Mouse (Mus musculus) stomach, embryonic 15.5 days (tissue): Measurements from ENCODE around the gene Prr29. TPM values are rescaled to one million over a fixed set of nuclear protein-coding genes. Genes with fewer than 3 reads are reported as not detected.

Experiments used
- ATAC-seq: fragments of 200-750 bp; cut with Nextera tagmentation; 2 replicates; pipeline ENCODE4 v1.8.0; 2017; ENCODE audit warnings: low read depth, moderate number of reproducible peaks, moderate TSS enrichment; ENCODE audit not compliant: insufficient read depth, low FRiP score
- H3K27ac ChIP-seq: fragments of 300-500 bp; sonication (generic); 2 replicates; pipeline ENCODE4 v1.5.1; 2015; ENCODE audit warnings: mild to moderate bottlenecking, inconsistent platforms
- H3K27me3 ChIP-seq: fragments of 300-500 bp; sonication (generic); replicated peaks from 2 replicates; pipeline ENCODE4 v1.6.1; 2015; ENCODE audit warnings: inconsistent platforms
- H3K36me3 ChIP-seq: fragments of 300-500 bp; sonication (generic); 2 replicates; pipeline ENCODE4 v1.6.1; 2015; ENCODE audit warnings: inconsistent platforms
- H3K4me1 ChIP-seq: fragments of 300-500 bp; sonication (generic); 2 replicates; pipeline ENCODE4 v1.6.1; 2015; ENCODE audit warnings: inconsistent platforms
- H3K4me2 ChIP-seq: fragments of 300-500 bp; sonication (generic); 2 replicates; pipeline ENCODE4 v1.6.1; 2015; ENCODE audit warnings: mild to moderate bottlenecking, inconsistent platforms
- H3K4me3 ChIP-seq: fragments of 300-500 bp; sonication (generic); replicated peaks from 2 replicates; pipeline ENCODE4 v1.5.1; 2015; ENCODE audit warnings: inconsistent platforms
- H3K9ac ChIP-seq: fragments of 300-500 bp; sonication (generic); 2 replicates; pipeline ENCODE4 v1.6.1; 2015; ENCODE audit warnings: inconsistent platforms
- H3K9me3 ChIP-seq: fragments of 300-500 bp; sonication (generic); 2 replicates; pipeline ENCODE4 v1.6.1; 2016; ENCODE audit warnings: inconsistent platforms
- WGBS: fragments of 180-500 bp; shearing (Covaris S2); methylation state at CpG from one replicate; pipeline ENCODE4 v1.1.7; 2015; 5-methylcytosine and 5-hydroxymethylcytosine counted together
- polyA plus RNA-seq: library from polyadenylated mRNA; unstranded; fragments of >200 nt; fragmentation: Nextera tagmentation; extraction: Ambion mirVana; gene quantifications from 2 replicates; pipeline ENCODE4 v1.2.1, GENCODE M21; 2015

Gene Prr29
- 0.31 and 0.66 TPM in 2 replicates for polyA plus RNA-seq

DNA sequence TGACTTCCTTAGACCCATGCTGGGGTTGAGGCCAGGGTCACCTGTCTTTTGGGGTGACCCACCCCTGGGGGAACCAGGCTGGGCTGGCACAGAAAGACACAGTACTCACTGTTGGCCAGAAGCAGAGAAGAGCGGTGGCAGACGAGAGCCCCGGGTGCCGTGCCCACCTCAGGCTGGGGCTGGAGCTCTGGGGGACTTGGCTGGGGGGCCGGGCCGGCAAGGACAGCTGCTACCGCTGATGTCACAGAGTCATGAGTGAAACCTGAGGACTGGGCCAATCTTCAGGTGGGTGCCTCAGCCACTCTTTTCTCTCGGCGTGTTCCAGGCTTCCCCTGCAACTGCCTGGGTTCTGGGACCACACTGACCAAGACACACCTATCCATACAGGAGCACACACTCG is at the start of gene Prr29:
Gene Prr29 (plus strand): TSS at position 107 of the 400 bp plus-strand sequence.
- ATAC-seq: no peak
- Histone ChIP-seq H3K27ac (no peak within 1 kb of the TSS), H3K36me3 (no peaks in the 10 kb centered on the region), H3K27me3 (no peaks in the 10 kb centered on the region), H3K4me1 (peaks cover 13% of the 10 kb centered on the region), H3K9ac (no peak within 1 kb of the TSS), H3K9me3 (no peaks in the 10 kb centered on the region), H3K4me2 (peak within 1 kb of the TSS; percentile 13; the same call in 1 of the 2 replicates), H3K4me3 (no peak within 1 kb of the TSS)
- 51% methylated on average over 10 of the region's 10 CpGs for WGBS

DNA sequence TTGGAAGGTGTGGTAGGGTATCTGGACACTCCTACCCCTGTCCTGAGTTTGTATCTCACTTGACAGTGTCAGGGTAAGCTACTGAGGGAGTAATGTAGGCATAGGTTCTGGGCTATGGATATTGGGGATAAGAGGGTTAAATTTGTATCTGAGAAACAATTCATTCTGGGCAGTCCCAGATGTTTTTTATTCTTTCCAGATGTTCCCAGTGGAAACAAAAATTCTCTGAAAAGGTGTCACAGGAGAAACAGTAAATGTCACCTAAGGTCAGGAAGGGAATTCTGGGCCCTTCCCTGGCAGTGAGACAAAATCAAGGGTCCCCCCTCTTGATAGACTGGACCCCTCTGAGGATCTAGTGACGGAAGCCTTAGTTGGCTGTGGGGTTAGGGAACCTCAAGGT is 48.9 kb upstream of the Prr29 start:
- H3K4me2 ChIP-seq: no peak overlapping the region
- H3K4me1 ChIP-seq: 0 out of 2 replicates have a peak, but pooled peaks cover 16% of the 10 kb centered on the region
- no peak overlapping the region for H3K9ac ChIP-seq
- H3K27ac ChIP-seq: no peak overlapping the region
- no peaks in the 10 kb centered on the region for H3K9me3 ChIP-seq
- H3K27me3 ChIP-seq: no peaks in the 10 kb centered on the region
- no peak for ATAC-seq
- WGBS: 56% methylated on average over 1 of the region's 1 CpGs
- H3K36me3 ChIP-seq: no peaks in the 10 kb centered on the region
- no peak overlapping the region for H3K4me3 ChIP-seq

DNA sequence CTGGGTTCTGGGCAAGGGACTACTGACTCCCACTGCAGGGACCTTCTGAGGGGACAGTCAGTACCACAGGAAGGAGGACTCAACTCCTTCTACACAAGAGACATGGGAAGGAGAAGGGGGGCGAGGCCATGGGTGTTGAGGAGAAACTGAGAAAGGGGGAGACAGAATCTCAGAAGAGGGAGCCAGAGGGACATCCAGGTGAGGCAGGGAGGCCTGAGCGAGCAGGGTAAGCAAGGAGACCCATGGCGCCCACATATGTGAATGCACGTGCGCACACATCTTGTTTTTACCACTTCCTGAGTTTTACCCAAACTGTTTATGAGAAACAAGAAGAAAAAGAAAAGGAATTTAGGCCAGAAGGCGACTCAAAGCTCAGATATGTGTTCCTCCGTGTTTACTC is 47.5 kb upstream of the Prr29 start:
- H3K36me3 ChIP-seq: no peaks in the 10 kb centered on the region
- no peak overlapping the region for H3K27ac ChIP-seq
- 71% methylated on average over 7 of the region's 7 CpGs for WGBS
- ATAC-seq: no peak
- H3K4me2 ChIP-seq: no peak overlapping the region
- H3K9ac ChIP-seq: no peak overlapping the region
- H3K9me3 ChIP-seq: no peaks in the 10 kb centered on the region
- H3K27me3 ChIP-seq: no peaks in the 10 kb centered on the region
- H3K4me3 ChIP-seq: no peak overlapping the region
- H3K4me1 ChIP-seq: 0 out of 2 replicates have a peak, but pooled peaks cover 16% of the 10 kb centered on the region

DNA sequence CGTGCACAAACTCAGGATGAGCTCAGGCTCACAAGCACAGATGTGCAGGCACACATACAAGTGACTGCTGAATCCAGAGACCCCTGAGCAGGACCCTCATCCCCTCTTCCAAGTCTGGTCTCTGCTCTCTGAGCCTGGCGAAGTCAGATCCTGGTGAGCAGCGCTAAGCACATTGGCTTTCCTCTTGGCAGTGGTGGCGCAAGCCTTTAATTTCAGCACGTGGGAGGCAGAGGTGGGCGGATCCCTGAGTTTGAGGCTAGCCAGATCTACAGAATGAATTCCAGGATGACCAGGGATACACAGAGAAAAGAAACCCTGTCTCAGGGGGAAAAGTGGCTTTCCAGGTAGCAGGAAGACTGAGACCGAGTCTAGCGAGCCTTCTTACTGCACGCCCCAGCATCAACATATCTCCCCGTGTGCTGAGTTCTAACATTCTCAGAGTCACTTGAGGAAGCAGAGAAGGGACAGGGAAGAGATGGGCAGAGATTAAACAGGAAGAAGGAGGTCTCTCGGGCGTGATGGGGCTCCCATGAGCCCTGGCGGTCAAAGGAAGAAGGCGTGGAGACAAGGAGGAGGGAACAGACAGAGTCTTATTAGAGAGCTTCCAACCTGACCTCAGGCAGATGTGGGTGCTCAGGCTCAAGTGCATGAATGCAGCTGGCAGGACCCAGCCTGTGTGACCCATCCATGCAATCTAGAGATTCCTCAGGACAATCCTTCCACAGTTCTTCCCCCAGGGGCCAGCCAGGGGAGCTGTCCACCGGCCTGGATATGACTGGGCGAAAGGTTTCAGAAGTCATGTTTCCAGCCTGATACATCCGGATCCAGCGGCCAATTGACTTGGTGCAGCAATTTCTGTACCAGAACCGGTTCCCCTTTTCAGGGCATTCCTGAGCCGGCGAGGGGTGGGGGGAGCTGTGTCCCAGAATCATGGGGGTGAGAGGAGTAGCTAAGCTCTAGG is 46.6 kb upstream of the Prr29 start:
- no peak overlapping the region for H3K4me2 ChIP-seq
- no peak overlapping the region for H3K4me3 ChIP-seq

DNA sequence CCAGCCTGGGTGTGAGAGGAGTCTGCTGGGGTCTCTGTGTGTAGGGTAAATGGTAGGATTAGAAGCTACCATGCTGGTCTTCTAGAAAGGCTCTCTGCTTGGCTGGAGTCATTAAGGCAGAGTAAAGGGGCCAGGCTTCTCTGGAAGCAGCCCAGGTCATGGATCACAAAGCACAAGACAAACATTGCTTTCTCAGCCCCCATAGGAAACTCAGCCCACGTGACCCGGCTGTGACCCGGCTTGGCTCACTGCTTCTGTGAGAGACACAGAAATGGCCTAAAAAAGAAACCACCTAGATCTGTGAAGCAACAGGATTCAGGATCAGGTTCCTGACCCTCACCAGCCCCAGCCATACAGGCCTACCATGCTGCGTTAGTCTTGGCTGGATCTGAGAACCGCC is 40.4 kb upstream of the Prr29 start:
- no peak for ATAC-seq
- H3K9ac ChIP-seq: no peak overlapping the region
- 70% methylated on average over 5 of the region's 5 CpGs for WGBS
- H3K4me1 ChIP-seq: peaks cover 2% of the 10 kb centered on the region; the same call in 1 of the 2 replicates
- H3K9me3 ChIP-seq: no peaks in the 10 kb centered on the region
- H3K4me2 ChIP-seq: no peak overlapping the region
- no peaks in the 10 kb centered on the region for H3K36me3 ChIP-seq
- H3K27ac ChIP-seq: no peak overlapping the region
- H3K27me3 ChIP-seq: no peaks in the 10 kb centered on the region
- H3K4me3 ChIP-seq: no peak overlapping the region

More for the DNA sequence above, 46.6 kb upstream of the Prr29 start:
- 61% methylated on average over 21 of the region's 21 CpGs for WGBS
- Histone ChIP-seq H3K9ac (no peak overlapping the region), H3K27ac (no peak overlapping the region), H3K4me1 (0 out of 2 replicates have a peak, but pooled peaks cover 10% of the 10 kb centered on the region), H3K36me3 (no peaks in the 10 kb centered on the region), H3K9me3 (no peaks in the 10 kb centered on the region), H3K27me3 (no peaks in the 10 kb centered on the region)
- ATAC-seq: no peak

DNA sequence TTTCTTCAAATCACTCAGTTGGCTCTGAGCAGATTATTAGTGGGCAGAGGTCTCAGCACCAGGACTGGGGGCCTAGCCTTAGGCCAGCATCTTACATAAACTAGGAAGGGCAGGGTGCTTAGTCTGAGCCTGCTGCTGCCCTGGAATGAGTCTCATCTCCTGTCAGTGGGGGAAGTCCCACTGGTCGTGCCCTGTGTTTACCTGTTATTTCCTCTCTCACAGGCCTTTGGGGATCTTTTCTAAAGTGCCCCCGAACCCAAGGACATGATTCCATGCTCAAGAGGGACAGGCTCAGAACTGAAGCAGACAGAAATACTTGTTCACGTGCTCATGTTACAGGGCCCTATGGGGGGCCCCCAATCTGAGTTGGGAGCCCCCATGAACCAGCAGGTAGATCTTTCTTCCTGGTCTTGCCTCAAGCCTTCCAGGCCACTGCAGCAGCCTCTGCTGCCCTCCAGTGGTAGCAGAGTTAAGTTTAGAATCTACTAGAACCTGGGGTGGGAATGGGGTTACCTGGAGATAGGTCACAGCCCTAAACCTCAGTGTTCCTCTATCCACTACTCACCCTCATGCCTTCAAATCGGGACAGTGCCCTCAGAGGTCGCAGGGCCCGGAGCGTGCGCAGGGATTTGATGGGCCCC is 39.6 kb upstream of the Prr29 start:
- H3K27ac ChIP-seq: no peak overlapping the region
- H3K4me1 ChIP-seq: peaks cover 2% of the 10 kb centered on the region; the same call in 1 of the 2 replicates
- H3K27me3 ChIP-seq: no peaks in the 10 kb centered on the region
- no peak overlapping the region for H3K4me3 ChIP-seq
- WGBS: 65% methylated on average over 8 of the region's 8 CpGs
- no peak for ATAC-seq
- no peaks in the 10 kb centered on the region for H3K36me3 ChIP-seq
- no peak overlapping the region for H3K9ac ChIP-seq
- H3K4me2 ChIP-seq: no peak overlapping the region
- no peaks in the 10 kb centered on the region for H3K9me3 ChIP-seq

DNA sequence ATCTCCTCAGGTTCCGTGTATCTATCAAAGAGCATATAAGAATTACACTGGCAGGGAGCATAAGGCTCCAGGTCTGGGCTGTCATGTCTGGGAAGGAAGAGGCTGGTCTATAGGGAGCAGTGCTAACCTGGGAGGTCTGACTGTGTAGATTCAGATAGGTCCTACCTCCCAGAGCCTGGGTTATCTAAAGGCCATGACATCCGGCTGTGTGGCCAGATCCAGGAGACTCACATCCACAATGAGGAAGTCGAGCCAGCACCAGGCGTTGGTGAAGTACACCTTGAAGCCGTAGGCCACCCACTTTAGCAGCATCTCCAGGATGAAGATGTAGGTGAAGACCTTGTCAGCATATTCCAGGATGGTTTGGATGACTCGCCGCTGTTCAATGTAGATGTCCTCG is 38.8 kb upstream of the Prr29 start:
- H3K4me3 ChIP-seq: no peak overlapping the region
- no peaks in the 10 kb centered on the region for H3K27me3 ChIP-seq
- no peak for ATAC-seq
- H3K9me3 ChIP-seq: no peaks in the 10 kb centered on the region
- H3K27ac ChIP-seq: no peak overlapping the region
- H3K4me1 ChIP-seq: peaks cover 2% of the 10 kb centered on the region; the same call in 1 of the 2 replicates
- no peak overlapping the region for H3K9ac ChIP-seq
- H3K4me2 ChIP-seq: no peak overlapping the region
- 76% methylated on average over 8 of the region's 8 CpGs for WGBS
- H3K36me3 ChIP-seq: no peaks in the 10 kb centered on the region

DNA sequence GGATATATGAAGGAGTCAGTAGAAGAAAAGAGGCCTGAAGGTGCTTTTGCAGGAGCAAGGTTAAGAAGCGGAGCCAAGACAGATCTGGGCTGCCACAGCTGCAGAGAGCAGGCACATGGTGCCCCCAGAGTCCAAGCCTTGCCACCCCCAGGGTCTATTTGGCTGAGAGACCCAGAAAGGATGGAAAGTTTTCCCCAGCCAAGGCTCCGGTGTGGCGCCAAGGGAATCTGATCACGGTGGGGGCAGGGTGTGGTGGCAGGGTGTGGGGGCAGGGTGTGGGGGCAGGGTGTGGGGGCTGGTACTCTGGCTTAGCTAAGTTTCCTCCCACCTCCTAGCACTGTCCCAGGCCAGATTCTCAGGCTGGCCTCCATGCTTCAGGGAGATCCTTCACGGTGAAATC is 36.8 kb upstream of the Prr29 start:
- 46% methylated on average over 5 of the region's 5 CpGs for WGBS
- no peak for ATAC-seq
- Histone ChIP-seq H3K9me3 (no peaks in the 10 kb centered on the region), H3K9ac (no peak overlapping the region), H3K27ac (no peak overlapping the region), H3K4me2 (no peak overlapping the region), H3K4me3 (no peak overlapping the region), H3K4me1 (peaks cover 2% of the 10 kb centered on the region; the same call in 1 of the 2 replicates), H3K36me3 (no peaks in the 10 kb centered on the region), H3K27me3 (no peaks in the 10 kb centered on the region)

DNA sequence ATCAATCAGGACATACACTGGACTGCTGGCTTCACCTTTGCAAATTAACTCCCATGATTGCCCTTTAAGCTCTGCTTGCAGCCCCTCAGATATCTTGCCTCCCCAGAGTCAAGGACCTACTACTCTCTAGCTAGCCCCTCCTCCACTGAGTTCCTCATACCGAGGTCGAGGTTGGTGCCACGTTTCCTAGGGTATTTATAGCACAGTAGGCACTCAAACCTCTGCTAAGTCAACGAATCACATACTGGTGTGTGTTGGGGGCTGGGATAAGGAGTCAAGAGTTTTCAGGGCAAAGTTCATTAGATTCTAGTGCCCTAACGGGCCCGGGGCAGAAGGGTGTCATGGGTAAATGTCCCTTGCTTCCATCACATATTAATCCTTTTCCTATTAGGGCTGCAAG is 36.1 kb upstream of the Prr29 start:
- Histone ChIP-seq H3K9me3 (no peaks in the 10 kb centered on the region), H3K27me3 (no peaks in the 10 kb centered on the region), H3K4me2 (no peak overlapping the region), H3K36me3 (no peaks in the 10 kb centered on the region), H3K27ac (no peak overlapping the region), H3K4me3 (no peak overlapping the region), H3K4me1 (peaks cover 2% of the 10 kb centered on the region; the same call in 1 of the 2 replicates), H3K9ac (no peak overlapping the region)
- 41% methylated on average over 6 of the region's 6 CpGs for WGBS
- no peak for ATAC-seq

DNA sequence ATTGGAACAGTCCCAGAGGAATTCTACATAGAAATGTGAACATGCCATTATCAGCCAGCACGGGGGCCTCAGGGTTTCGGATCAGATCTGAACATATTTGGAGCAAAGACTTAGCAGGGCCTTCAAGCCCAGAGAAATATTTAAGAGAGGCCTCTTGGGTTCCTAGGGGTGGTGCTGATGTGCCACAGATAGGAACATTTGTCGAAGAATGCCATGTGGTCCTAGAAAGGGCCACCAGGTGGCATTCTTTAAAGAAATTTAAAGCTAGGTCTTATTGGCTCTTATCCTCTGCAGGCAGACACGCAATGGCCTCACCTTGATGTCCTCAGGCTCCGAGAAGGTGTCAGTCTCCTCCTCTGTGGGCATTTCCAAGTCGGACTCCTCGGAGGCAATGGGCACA is 35.6 kb upstream of the Prr29 start:
- no peak overlapping the region for H3K27ac ChIP-seq
- no peaks in the 10 kb centered on the region for H3K9me3 ChIP-seq
- H3K4me3 ChIP-seq: no peak overlapping the region
- WGBS: 52% methylated on average over 7 of the region's 7 CpGs
- H3K4me1 ChIP-seq: peaks cover 2% of the 10 kb centered on the region; the same call in 1 of the 2 replicates
- no peak overlapping the region for H3K9ac ChIP-seq
- H3K4me2 ChIP-seq: no peak overlapping the region
- no peaks in the 10 kb centered on the region for H3K27me3 ChIP-seq
- ATAC-seq: no peak
- H3K36me3 ChIP-seq: no peaks in the 10 kb centered on the region

DNA sequence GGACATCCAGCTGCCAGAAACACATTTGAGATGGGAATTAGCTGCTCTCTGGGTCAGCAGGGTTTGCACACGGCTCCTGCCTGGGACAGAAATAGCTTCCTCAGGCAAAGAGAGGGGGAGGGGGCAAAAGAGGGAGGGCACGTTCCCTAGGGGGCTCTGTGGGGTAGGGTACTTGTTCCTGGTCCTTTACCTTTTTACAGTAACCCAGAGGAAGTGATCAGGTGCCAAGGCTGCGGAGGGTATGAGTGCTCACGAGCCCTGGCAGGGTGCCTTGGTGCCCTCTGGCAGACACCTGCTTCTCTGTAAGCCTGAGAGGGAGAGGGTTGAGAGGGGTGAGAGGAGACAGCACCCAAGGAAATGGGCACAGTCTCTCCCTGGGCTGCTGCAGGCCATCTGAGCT is 32.8 kb upstream of the Prr29 start:
- no peak overlapping the region for H3K27ac ChIP-seq
- H3K9me3 ChIP-seq: no peaks in the 10 kb centered on the region
- H3K4me1 ChIP-seq: peaks cover 2% of the 10 kb centered on the region; the same call in 1 of the 2 replicates
- no peak overlapping the region for H3K4me3 ChIP-seq
- no peaks in the 10 kb centered on the region for H3K36me3 ChIP-seq
- no peak overlapping the region for H3K4me2 ChIP-seq
- H3K9ac ChIP-seq: no peak overlapping the region
- WGBS: 50% methylated on average over 4 of the region's 4 CpGs
- no peak for ATAC-seq
- no peaks in the 10 kb centered on the region for H3K27me3 ChIP-seq

DNA sequence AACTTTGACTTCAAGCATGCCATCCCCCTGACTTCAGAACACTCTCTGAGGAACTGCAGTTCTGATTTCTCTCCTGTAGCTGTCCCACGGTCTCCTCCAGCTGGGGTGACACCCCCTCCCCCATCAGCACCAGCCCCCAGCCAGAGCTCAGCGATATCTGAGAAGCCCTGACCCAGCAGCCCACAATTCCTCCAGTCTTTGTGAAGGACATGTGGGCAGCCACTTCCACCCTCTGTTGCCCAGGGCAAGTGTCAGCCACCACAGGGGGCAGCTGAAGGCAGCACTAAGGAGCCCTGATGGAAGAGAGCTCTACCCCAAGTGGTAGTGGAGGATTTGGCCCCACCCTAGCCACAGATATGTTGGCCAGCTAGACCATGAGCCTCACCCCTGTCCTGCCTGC is 31.2 kb upstream of the Prr29 start:
- Histone ChIP-seq H3K4me2 (no peak overlapping the region), H3K4me3 (no peak overlapping the region), H3K36me3 (no peaks in the 10 kb centered on the region), H3K9ac (no peak overlapping the region), H3K9me3 (no peaks in the 10 kb centered on the region), H3K27me3 (no peaks in the 10 kb centered on the region), H3K4me1 (no peaks in the 10 kb centered on the region; the same call in 1 of the 2 replicates), H3K27ac (no peak overlapping the region)
- no peak for ATAC-seq
- 5% methylated on average over 2 of the region's 2 CpGs for WGBS
